Mouse (Mus musculus) induced T-regulatory cell, adult 2 months (primary cell): ENCODE data around the gene Ccdc38.
A peak's percentile ranks its signal among the peaks of the same experiment; 100 is the strongest.

Source experiments
- DNase-seq: peaks from one replicate; pipeline ENCODE4 v3.0.0-alpha.2; 2012; ENCODE audit warnings: low read depth

The Ccdc38 gene

GRCm38 (mm10) chr10:93540431-93541210, at the start of gene Ccdc38:
Ccdc38 (plus strand) TSS chr10:93540632.
- peak; percentile 70 for DNase-seq

- DNase-seq: peak; percentile 53
Observed at GRCm38 (mm10) chr10:93500864-93501263, 39.6 kb upstream of the Ccdc38 start.

DNA sequence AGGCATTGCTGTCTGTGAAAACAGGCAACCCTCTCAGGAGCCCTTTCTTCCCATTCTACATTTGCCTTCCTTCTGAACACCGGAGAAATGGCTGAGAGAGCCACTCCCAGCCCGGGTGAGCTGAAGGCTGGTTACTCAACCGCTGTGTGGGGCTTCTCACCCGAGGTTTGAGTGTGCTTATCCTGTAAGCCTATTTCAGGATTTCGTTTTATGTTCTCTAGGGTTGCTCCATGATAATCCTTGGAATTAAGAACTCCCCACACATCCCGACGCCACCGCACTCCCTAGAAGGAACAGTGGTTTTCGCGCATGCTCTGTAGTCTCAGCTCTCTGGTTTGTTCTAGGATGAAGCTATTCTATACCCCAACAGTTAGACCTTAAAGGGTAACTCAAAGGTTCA, 39.1 kb upstream of the Ccdc38 start:
- no peak for DNase-seq

GRCm38 (mm10) chr10:93508383-93508970, 32.0 kb upstream of the Ccdc38 start:
- DNase-seq: no peak

DNA sequence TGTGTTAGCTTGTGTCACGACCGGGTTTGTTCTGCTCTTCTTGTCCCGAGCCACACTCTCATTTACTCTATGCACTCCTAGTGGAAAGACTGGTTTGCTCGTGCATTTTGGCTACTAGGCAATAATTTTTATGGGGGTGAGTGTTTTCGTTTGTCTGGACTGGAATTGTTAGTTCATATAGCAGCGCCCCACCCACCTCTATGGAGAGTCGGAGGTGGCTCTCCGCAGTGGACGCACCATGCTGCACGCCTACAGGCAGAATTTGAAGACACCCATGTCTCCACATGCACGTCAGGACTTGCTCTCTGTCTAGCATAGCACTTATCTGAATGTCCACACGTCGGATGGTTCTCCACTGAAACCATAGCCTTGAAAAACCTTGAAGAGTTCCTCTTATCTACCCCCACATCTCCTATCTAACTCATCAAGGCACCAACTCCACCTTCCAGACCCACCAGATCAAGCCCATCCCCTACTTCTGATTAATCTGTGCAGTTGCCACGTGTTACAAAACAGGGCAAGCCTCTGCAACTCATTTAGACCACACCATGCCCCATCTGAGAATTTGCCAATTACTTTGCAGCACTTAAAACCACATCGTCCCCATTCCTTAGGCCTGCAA, 30.8 kb upstream of the Ccdc38 start:
- DNase-seq: no peak

DNA sequence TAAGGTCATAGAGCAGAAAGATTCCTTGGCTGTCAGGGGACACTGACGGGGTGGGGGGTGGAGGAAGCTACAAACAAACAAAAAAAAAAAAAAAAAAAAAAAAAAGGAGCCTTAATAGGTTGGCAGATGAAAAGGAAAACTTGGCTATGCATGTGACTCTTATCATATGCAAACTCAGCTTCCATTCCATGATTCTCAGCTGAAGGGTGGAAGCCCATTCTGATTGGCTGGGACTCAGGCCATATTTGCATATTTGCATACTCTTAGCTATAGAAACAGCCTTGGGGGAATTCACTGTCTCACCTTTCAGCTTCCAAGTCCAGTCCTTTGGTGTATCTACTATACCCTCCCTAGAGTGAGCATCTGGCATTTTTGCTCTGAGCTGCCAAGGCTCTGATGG, 25.0 kb upstream of the Ccdc38 start:
- DNase-seq: peak; percentile 48

- DNase-seq: no peak
Observed at GRCm38 (mm10) chr10:93515927-93516326, 24.5 kb upstream of the Ccdc38 start.

GRCm38 (mm10) chr10:93517754-93518153, 22.7 kb upstream of the Ccdc38 start:
- no peak for DNase-seq

- no peak for DNase-seq
Observed at GRCm38 (mm10) chr10:93518186-93518585, 22.2 kb upstream of the Ccdc38 start.

GRCm38 (mm10) chr10:93518620-93519019, 21.8 kb upstream of the Ccdc38 start:
- no peak for DNase-seq

- no peak for DNase-seq
Observed at GRCm38 (mm10) chr10:93519159-93519558, 21.3 kb upstream of the Ccdc38 start.

DNA sequence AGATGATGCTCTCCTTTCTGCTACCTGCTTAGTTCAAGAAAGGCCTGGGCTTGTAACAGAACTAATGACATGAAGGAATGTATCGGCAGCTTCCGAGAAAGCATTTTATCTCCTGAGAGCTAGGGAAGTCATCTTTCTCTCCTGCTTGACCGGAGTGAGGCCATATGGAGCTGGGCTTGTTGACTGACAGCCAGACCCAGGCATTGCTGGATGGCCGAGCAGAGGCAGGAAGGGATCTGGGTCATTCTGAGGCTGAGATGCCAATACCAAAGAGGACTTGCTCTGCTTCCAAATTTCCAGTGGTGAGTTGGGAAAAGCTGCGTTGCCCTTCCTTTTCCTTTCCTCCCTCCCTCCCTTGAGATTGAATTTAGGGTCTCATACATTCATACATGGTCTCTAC, 20.7 kb upstream of the Ccdc38 start:
- no peak for DNase-seq

DNA sequence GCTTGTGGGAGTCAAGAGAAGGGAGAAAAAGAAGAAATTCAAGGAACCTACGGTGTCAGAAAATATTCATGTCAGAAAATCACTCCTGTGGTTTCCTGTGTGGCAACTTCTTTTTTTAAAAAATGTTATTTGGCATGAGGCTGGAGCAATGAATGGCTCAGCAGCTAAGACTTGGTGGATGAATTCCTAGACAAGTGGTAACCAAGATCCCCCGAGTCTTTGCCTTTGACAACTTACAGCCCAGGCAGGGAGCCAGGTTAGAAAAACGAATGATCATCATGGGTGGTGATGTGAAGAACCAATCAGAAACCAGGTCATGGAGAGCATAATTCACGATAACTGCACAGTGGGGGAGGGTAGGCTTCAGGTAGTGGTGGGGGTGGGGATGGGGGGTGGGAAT, 19.4 kb upstream of the Ccdc38 start:
- no peak for DNase-seq

GRCm38 (mm10) chr10:93525329-93525728, 15.1 kb upstream of the Ccdc38 start:
- DNase-seq: no peak

GRCm38 (mm10) chr10:93538287-93538686, 2.1 kb upstream of the Ccdc38 start:
- DNase-seq: peak; percentile 14

DNA sequence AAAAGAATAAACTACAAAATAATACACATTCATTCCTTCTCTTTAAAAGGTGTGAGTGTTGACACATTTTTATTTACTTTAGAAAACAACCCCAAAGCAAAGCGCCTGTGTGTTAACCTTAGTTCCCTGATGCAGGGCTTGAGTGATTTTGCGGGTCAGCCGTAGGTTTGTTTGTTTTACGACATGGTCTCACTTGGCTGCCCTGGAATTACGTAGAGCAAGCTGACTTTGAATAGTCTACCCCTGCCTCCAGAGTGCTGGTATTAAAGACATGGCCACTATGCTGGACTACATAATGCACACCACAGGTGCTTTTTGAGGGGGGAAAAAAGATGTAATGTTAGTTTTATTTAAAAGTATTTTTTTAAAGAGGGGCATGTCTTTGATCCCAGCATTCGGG, 1.6 kb upstream of the Ccdc38 start:
- no peak for DNase-seq

DNA sequence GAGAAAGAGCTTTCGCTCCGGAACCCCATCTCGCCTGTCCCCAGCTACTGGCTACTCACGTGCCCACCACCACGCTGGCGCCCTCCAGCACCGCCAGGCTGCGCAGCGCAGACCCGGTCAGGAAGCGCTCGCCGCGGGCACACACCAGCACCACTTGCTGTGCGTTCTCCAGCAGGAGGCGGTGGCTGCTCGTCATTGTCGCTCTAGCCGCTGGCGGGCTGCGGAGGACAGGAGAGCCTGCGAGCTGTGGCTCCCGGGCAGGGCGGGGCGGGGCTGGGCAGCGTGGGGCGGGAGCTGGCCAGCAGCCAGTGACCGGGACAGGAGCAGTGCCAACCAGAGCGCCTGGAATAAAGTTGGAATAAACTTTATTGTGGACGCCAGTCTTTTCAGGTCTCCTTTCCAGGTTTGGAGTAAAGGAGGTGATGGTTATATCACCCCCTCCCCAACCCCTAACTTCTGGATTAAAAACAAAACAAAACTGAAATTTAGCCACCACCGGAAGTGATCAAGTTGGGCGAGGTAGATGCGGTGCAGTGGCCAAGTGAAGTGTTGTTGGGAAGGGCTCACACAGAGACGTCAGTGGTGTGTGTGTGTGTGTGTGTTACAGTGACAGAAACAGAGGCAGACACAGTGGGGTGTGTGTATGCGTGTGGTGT, 529 bp upstream of the Ccdc38 start, which contains the start of gene Amdhd1:
Gene Amdhd1, minus strand, starts transcription at position 259 of the 656 bp plus-strand sequence.
- peak; percentile 92 for DNase-seq

DNA sequence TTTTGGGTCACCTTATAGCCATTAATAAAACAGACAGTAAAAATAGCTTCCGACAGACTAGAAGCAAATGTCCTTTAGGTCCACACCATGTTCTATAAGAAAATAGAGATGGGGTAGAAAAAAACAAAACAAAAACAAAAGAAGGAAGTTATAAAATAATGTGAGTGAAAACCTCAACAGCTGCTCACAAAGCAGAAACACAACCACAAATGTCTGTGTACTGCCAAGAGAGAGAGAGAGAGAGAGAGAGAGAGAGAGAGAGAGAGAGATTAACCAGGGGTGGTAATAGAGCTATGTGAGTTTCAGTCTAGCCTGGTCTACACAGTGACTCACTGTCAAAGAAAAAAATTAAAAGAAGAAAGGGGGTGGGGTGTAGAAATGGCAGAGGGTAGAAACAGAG, 1.2 kb downstream of the Ccdc38 start:
- peak; percentile 70 for DNase-seq

DNA sequence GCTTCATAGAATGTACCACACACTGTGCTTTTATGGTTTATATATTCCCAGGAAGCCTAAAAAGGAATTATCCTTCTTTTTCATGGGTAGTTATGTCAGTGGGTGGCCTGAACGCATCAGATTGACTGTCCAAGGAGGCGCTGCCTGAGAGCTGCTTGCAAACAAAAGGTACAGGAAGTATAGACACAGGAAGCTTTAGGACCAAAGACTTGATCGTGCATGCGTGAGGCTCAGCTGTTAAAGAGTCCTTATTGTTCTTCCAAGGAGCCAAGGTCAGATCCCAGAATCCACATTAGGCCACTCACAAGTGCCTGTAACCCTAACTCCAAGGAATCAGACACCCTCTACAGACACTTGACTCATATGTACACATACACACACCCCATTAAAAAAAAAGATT, 1.9 kb downstream of the Ccdc38 start:
- peak; percentile 60 for DNase-seq

DNA sequence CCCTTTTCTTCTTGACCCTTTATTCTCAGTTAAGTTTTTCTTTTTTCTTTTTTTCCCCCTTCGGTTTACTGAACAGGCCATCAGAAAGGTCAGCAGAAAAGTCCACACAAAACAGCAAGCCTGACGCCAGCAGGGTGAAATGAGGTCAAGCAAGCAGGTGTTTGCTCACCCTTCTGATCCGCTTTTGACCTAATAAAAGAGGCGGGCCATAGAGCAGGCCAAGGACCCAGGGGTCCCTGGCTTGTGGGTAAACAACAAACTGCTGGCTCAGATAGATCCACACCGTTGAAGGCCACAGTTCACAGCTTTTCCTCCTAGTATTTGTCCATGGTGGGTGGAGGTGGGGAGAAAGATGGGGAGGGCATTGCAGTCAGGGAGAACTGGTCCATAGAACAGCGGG, 2.7 kb downstream of the Ccdc38 start:
- no peak for DNase-seq

DNA sequence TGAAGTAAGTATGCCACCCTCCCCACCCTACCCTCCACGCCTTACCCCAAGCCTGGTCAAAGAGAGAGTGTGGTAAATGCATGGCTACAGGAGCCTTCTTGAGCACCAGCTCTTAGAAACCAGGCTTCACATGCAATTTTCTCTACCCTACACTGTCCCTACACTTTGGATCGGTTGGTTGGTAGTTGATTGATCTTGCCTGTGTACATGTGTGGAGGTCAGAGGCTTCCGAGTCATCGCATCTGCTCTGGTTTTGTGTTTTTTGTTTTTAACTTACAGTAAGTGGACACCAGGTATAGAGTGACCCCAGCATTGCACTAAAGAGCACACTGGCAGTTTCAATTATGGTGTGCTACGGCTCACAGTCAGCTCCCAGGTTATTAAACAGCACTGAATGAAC, 3.7 kb downstream of the Ccdc38 start:
- no peak for DNase-seq

GRCm38 (mm10) chr10:93547741-93548270, 7.4 kb downstream of the Ccdc38 start:
- DNase-seq: no peak
